Mouse (Mus musculus) C2C12 (cell line): ENCODE data around the gene Ank2.

ENCODE experiments used
- CEBPB ChIP-seq: IDR thresholded peaks from one replicate; pipeline ENCODE4 v1.6.1; 2011; ENCODE audit warnings: low read depth, mild to moderate bottlenecking, control low read depth, moderate library complexity
- CTCF ChIP-seq: IDR thresholded peaks from one replicate; pipeline ENCODE4 v1.5.1; 2011; ENCODE audit not compliant: control insufficient read depth, insufficient read depth, insufficient read length
- MAX ChIP-seq: IDR thresholded peaks from one replicate; pipeline ENCODE4 v1.6.1; 2011; ENCODE audit warnings: mild to moderate bottlenecking, control low read depth
- MYOD1 ChIP-seq: IDR thresholded peaks from one replicate; pipeline ENCODE4 v1.6.1; 2011; ENCODE audit warnings: low read depth; ENCODE audit not compliant: control insufficient read depth, insufficient read length
- MYOG ChIP-seq: IDR thresholded peaks from one replicate; pipeline ENCODE4 v1.6.1; 2011; ENCODE audit not compliant: control insufficient read depth, insufficient read length; ENCODE audit errors: extremely low read depth
- USF1 ChIP-seq: IDR thresholded peaks from one replicate; pipeline ENCODE4 v1.6.1; 2011; ENCODE audit warnings: low read depth, mild to moderate bottlenecking, control low read depth, moderate library complexity

GRCm38 (mm10) chr3:127481658-127482057 is 17.5 kb downstream of the Ank2 start:
- no peak for TF ChIP-seq CTCF
- TF ChIP-seq USF1, result no peak
- no peak for TF ChIP-seq MAX
- no peak for TF ChIP-seq MYOD1
- TF ChIP-seq MYOG, result no peak
- no peak for TF ChIP-seq CEBPB
